26 mouse cellular contexts compared by ENCODE assay signal in genomic region chr9:29426261-29426660, GRCm38 (mm10).
"Had no signal": no experiment of that assay in that cellular context is flagged by ENCODE, and none has a peak within 500 bp of the region (broad histone marks: within the 10 kb centered on the region; RNA-seq: fewer than 3 reads in every experiment).

No protein-coding gene starts in this region.

- H3K36me3 ChIP-seq: embryonic facial prominence, embryonic 10.5 days; embryonic facial prominence, embryonic 12.5 days; embryonic facial prominence, embryonic 13.5 days; embryonic facial prominence, embryonic 15.5 days; forebrain, embryonic 10.5 days; forebrain, embryonic 12.5 days; forebrain, embryonic 15.5 days; heart, embryonic 10.5 days had no signal

- H3K9me3 ChIP-seq: embryonic facial prominence, embryonic 10.5 days; embryonic facial prominence, embryonic 12.5 days; embryonic facial prominence, embryonic 13.5 days; embryonic facial prominence, embryonic 15.5 days; forebrain, embryonic 10.5 days; forebrain, embryonic 12.5 days; forebrain, embryonic 13.5 days; forebrain, embryonic 15.5 days; heart, embryonic 10.5 days had no signal

- H3K4me2 ChIP-seq: embryonic facial prominence, embryonic 12.5 days; embryonic facial prominence, embryonic 13.5 days; embryonic facial prominence, embryonic 15.5 days; forebrain, embryonic 12.5 days; forebrain, embryonic 13.5 days; forebrain, embryonic 15.5 days had no signal

- DNase-seq: cerebellum, adult 9-11 months; cerebellum, postnatal 10 days; cerebellum, postnatal 14 days; cerebellum, postnatal 25 days; cerebellum, postnatal 36 days; embryo, embryonic 11 days; forebrain, postnatal 0 days; gastrocnemius, adult 2 months; gastrocnemius, postnatal 10 days; gastrocnemius, postnatal 14 days; gastrocnemius, postnatal 25 days; gastrocnemius, postnatal 36 days; heart, adult 18-20 months; heart, adult 2 months had no signal

- H3K27ac ChIP-seq: embryonic facial prominence, embryonic 10.5 days; embryonic facial prominence, embryonic 12.5 days; embryonic facial prominence, embryonic 13.5 days; embryonic facial prominence, embryonic 15.5 days; forebrain, embryonic 10.5 days; forebrain, embryonic 12.5 days; forebrain, embryonic 13.5 days; forebrain, embryonic 15.5 days; gastrocnemius, adult 2 months; heart, adult 2 months; heart, embryonic 10.5 days had no signal

- ATAC-seq: forebrain, embryonic 13.5 days; forebrain, embryonic 14.5 days; forebrain, embryonic 15.5 days; forebrain, embryonic 16.5 days; forebrain, postnatal 0 days had no signal

- H3K4me3 ChIP-seq: embryonic facial prominence, embryonic 10.5 days; embryonic facial prominence, embryonic 12.5 days; embryonic facial prominence, embryonic 13.5 days; embryonic facial prominence, embryonic 15.5 days; erythroblast, embryonic 14.5 days; forebrain, embryonic 10.5 days; forebrain, embryonic 12.5 days; forebrain, embryonic 13.5 days; forebrain, embryonic 15.5 days; gastrocnemius, adult 2 months; heart, adult 2 months; heart, embryonic 10.5 days had no signal

- H3K4me1 ChIP-seq: forebrain, embryonic 12.5 days had no signal

- H3K9ac ChIP-seq: embryonic facial prominence, embryonic 12.5 days; embryonic facial prominence, embryonic 13.5 days; embryonic facial prominence, embryonic 15.5 days; forebrain, embryonic 12.5 days; forebrain, embryonic 13.5 days; forebrain, embryonic 15.5 days; forebrain, postnatal 0 days had no signal

- H3K27me3 ChIP-seq: embryonic facial prominence, embryonic 12.5 days; embryonic facial prominence, embryonic 15.5 days; forebrain, embryonic 15.5 days had no signal
